Mouse (Mus musculus) fat pad, adult 2 months (tissue): ENCODE results near the gene Abca3.

ENCODE experiments used
- DNase-seq: peaks from one replicate; pipeline ENCODE4 v3.0.0-alpha.2; 2011; ENCODE audit warnings: low read depth, low spot score; ENCODE audit errors: extremely low read depth

Abca3 gene

GRCm38 (mm10) chr17:24351760-24352357, at the start of gene Abca3:
Abca3 (plus strand) TSS chr17:24351950.
- no peak for DNase-seq

- DNase-seq = no peak
Measured at GRCm38 (mm10) chr17:24307500-24307899, 44.2 kb upstream of the Abca3 start.

GRCm38 (mm10) chr17:24320826-24321225, 30.9 kb upstream of the Abca3 start:
- no peak for DNase-seq

- no peak for DNase-seq
Measured at GRCm38 (mm10) chr17:24325051-24325450, 26.7 kb upstream of the Abca3 start.

- no peak for DNase-seq
Measured at GRCm38 (mm10) chr17:24327656-24328055, 24.1 kb upstream of the Abca3 start.

GRCm38 (mm10) chr17:24344672-24345071, 7.1 kb upstream of the Abca3 start:
- DNase-seq = no peak

- no peak for DNase-seq
Measured at GRCm38 (mm10) chr17:24346831-24347230, 4.9 kb upstream of the Abca3 start.

- no peak for DNase-seq
Measured at GRCm38 (mm10) chr17:24349176-24349575, 2.6 kb upstream of the Abca3 start.

- DNase-seq = no peak
Measured at GRCm38 (mm10) chr17:24350926-24351759, 607 bp upstream of the Abca3 start, which contains the start of gene Abca17. Abca17 (minus strand) TSS chr17:24351068.

- DNase-seq = no peak
Measured at GRCm38 (mm10) chr17:24352370-24353194, 832 bp downstream of the Abca3 start.

- no peak for DNase-seq
Measured at GRCm38 (mm10) chr17:24353960-24354359, 2.2 kb downstream of the Abca3 start.

GRCm38 (mm10) chr17:24355284-24355683, 3.5 kb downstream of the Abca3 start:
- no peak for DNase-seq

GRCm38 (mm10) chr17:24359006-24359405, 7.3 kb downstream of the Abca3 start:
- DNase-seq = no peak

- DNase-seq = peak; percentile 80
Measured at GRCm38 (mm10) chr17:24359903-24360302, 8.2 kb downstream of the Abca3 start.

- DNase-seq = no peak
Measured at GRCm38 (mm10) chr17:24360841-24361240, 9.1 kb downstream of the Abca3 start.

- DNase-seq = no peak
Measured at GRCm38 (mm10) chr17:24361291-24361690, 9.5 kb downstream of the Abca3 start.

- no peak for DNase-seq
Measured at GRCm38 (mm10) chr17:24362527-24362926, 10.8 kb downstream of the Abca3 start.

- no peak for DNase-seq
Measured at GRCm38 (mm10) chr17:24364461-24364860, 12.7 kb downstream of the Abca3 start.

- DNase-seq = no peak
Measured at GRCm38 (mm10) chr17:24365863-24366262, 14.1 kb downstream of the Abca3 start.

GRCm38 (mm10) chr17:24375094-24375712, 23.5 kb downstream of the Abca3 start:
- no peak for DNase-seq

GRCm38 (mm10) chr17:24375886-24376285, 24.1 kb downstream of the Abca3 start:
- DNase-seq = no peak
